Mouse (Mus musculus): ENCODE measurements around the gene Mlycd.

DNA sequence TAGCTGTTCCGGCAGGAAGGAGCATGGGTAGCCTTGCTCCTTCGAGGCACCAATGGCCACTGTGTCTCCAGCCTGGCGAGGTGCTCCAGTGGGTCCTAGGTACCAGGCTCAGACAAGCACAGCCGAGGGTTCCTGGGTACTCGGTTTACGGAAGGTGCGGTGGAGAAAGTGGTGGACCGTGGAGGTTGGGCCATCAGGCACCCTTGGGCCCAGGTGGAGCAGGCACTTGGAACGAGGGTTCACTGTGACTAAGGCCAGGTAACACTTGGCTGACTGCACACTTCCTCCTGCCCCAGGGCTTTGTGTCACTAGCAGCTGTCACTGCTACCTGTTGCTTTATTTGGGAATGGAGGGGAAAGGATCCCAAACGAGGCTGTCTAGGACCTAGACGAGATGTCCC lies 42.8 kb downstream of the Mlycd start:
- no peak for TF ChIP-seq POLR2A (IDR thresholded peaks at IDR 0.05; ENCODE audit: insufficient read depth, low read depth, low read length)
- TF ChIP-seq CTCF (IDR thresholded peaks at IDR 0.05; ENCODE audit: insufficient read depth, low read depth, low read length): no peak
